Mouse (Mus musculus): ENCODE data around the gene Lgr6.

DNA sequence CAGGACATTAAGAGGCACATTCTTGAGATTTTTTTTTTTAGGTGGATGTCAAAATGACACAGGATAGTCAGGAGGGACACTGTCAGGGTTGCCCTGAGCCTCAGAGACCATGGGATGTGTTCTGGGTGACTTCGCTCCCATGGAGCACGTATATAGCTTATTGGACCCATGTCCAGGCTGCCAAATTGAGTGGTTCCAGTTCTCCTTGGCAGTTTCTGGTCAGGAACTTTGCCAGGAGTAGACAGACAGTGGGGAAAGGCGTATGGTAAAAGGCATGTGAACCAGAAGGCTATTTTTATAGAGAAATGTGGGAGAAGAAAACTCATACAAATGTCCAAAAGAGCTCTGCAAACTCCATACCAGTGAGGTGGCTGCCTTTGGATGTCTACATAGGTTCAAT lies 95.2 kb downstream of the Lgr6 start:
- TF ChIP-seq CTCF (IDR thresholded peaks at IDR 0.05; ENCODE audit: control insufficient read depth, insufficient read depth, low read length) (no peak), POLR2A (IDR thresholded peaks at IDR 0.05; ENCODE audit: borderline replicate concordance, control insufficient read depth, low read depth, low read length) (no peak)
